Mouse (Mus musculus) NIH3T3 (cell line): ENCODE results near the gene Foxd1.

ENCODE experiments used
- DNase-seq: peaks from one replicate; pipeline ENCODE4 v3.0.0-alpha.2; 2012; ENCODE audit warnings: low read depth

Foxd1 gene

GRCm38 (mm10) chr13:98355559-98356111, 1.6 kb downstream of the Foxd1 start:
- DNase-seq, result no peak

GRCm38 (mm10) chr13:98356176-98356972, 2.3 kb downstream of the Foxd1 start:
- DNase-seq, result no peak

- no peak for DNase-seq
Observed at GRCm38 (mm10) chr13:98356973-98357425, 3.0 kb downstream of the Foxd1 start.

DNA sequence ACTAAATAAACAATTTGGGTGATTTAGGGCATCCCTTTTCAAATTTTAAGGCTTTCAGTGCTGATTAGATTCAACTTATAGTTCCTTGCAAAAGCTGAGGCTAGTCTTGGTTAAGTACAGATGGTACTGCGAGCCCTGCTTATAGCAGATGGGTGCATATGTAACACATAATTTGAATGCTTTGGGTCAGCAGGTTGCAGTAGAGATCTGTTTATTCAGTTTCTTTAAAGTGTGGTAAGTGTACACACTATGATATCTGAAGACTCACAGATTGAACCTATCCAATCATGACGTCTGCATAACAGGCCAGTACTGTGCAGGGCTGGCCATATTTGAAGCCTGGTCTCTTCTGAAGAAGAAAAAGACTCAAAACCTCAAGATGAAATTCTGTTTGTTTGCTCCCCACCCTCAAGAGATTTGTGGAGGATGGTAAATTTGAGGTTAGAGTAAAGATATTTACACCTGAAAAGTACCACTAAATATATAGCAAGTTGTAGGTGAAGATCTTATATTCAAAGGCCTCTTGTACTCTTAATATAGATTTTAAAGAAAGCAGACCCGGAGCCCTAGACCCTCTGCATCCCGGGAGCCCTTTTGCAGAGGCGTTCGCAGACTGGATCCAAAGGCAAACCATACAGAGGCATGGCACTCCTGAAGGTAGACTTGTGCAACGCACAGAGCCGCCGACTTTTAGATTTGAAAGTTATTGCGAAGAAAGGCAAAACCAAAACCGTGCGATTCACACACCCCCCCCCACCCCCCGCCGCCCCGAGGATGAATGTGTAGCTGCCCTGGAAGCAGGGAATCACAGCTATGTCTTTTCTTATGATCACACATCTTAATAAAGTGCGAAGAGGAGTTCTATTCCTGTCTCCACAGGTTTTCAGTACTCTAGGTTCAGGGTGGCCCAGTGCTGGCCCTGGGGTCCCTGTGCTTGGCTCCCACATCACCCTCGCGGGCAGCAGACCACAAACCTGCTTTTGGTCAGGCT, 3.7 kb downstream of the Foxd1 start:
- no peak for DNase-seq

DNA sequence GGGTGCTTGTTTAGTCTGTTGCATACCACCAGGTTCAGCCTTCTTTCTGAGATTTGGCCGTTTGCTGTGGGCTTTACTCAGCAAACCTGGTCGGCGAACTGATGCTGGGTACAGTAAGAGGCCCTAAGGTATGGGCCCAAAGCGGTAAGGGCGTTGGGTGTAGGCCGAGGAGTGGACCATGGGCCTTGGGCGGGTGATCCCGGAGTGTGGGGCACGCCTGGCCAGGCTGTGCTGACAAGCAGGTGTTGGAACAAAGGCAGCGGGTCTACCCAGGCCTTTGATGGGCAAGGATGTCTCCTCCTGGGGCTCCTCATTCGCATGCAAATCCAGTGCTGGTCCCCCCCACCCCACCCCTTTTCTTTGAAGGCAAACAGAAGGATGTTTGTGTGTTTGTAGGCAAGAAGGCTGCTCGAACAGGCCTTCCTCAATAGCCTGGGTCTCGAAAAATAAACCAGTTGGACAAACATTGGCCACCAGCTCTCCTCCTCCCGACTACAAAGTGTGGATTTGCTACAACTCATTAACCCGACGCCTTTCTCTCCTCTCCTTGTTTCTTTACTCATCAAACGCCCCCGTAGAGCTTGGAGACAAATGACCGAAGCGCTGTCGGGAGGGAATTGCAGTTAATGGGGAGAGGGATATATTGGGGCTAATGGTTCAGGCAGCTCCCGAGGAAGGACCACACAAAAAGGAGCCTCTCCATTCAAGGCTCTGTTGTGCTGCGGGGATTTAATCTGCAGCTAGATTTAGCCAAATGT, 4.6 kb downstream of the Foxd1 start:
- DNase-seq, result no peak

DNA sequence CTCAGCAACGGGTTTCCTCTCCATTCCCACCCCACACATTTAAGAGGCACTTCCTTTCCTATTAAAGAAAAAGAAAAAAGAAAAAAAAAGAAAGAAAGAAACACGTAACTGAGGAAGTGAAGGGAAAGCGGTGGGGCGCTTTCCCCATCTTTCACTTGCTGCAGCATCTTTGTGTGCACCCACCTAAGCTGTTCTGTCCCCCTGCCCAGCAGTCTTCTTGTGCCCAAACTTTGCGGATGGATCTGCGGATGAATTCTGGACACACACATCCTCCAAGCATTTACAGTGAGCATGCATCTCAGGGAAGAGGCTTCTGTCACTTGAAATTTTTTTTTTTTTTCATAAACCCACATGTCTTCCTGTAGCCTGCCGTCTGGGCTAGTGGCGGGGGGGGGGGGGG, 5.3 kb downstream of the Foxd1 start:
- DNase-seq, result no peak

DNA sequence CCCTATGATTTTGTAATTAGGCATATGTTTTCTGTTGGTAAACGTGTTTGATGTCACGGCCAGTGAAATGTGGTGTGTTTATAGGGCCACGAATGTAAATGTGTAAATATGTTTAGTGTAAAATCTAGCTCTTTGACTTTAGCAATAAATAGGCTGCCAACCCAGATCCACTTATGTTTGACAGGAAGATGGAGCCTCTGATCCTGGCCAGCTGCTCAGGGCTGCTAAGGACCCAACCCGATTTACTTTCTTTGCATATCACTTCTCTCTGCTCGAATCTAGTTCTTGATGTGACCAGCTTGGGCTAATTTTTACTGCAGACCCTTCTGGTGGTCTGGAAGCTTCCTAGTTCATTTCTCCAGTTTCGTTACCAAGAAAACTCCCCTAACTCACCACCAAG, 6.3 kb downstream of the Foxd1 start:
- no peak for DNase-seq

DNA sequence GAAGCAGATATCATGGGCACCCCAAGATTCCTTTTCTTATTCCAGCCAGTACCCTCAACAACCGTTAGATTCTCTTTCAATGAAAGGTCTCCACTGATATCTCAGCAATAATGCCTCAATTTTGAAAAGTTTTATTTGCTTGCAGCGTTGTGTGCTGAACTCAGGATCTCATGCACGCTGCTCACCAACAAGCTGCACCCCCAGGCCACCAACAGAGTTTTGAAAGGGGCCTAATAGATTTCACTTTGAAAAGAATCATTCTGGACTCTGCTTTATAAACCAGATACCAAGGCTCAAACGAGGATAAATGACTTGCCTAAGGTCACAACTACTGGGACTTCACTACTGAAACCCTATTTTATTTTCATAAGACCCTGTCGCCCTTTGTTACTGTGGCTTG, 7.1 kb downstream of the Foxd1 start:
- DNase-seq, result no peak

- no peak for DNase-seq
Observed at GRCm38 (mm10) chr13:98363046-98363445, 9.0 kb downstream of the Foxd1 start.

- DNase-seq, result no peak
Observed at GRCm38 (mm10) chr13:98365081-98365480, 11.0 kb downstream of the Foxd1 start.

DNA sequence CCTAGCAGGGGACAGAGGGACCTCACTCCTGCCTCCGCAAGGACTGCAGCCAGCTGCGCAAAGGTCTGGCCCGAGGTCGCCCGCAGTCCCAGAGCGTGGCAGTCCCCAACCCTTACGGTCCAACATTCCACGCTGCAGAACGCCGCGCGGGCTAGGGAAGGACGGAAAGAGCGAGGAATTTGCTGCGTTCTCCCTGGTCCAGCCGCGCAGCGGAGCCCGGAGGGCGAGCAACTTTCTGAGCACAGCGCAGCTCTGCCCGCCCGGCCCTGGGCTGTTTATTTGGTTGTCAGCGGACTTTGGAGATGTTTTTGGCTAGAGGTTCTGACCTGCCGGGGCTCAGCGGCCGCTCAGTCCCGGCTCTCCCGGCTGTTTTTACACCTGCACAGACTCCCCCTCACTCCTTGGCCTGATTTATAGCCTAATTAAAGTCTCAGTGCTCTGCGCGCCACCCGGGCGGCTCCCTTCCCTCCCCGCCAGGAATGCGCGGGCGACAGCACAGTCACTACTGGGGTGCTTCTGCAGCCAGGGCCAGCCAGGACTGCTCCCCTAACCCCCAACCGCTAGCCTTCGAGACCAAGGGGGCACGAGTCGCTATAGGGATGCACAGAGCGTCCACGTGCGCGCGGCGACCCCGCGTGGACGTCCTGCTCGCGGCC, 11.9 kb downstream of the Foxd1 start:
- no peak for DNase-seq

DNA sequence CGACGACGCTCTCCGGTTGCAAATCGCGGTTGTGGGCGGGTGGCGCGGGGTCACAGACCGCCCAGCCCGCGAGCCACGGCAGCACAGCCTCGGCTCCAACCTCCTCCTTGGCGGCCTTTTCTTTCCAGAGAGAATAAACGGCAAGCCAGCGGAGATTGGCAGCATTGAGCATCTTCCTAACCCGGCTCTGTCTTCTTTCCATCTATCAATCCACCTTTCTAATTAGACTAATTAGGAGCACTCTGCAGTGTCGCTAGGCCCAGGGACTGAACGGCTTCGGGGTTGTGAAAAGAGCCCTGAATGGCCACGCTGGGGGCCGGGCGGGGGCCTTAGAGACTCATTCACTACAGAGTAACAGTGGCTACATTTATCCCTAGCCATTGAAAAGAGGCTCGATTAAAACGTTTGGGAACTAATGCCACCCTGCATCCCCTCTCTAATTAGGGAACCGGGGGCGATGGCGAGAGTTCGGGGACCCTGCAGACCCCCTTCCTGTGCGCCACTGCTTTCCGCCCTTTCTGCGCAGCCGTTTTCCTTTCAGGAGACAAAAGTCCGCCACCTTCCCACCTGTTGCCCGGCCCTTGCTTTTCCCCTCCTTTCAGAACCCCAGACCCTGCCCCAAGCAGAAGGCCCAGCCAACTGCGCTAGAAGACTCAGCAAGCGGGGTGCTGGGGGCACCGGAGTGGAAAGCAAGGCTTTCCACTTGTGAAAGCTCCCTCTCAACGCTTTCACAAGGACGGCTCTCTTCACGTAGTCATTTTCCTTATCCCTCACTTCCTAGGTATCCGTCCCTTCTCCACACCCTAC, 12.6 kb downstream of the Foxd1 start:
- DNase-seq, result no peak

- DNase-seq, result no peak
Observed at GRCm38 (mm10) chr13:98367601-98368000, 13.6 kb downstream of the Foxd1 start.

DNA sequence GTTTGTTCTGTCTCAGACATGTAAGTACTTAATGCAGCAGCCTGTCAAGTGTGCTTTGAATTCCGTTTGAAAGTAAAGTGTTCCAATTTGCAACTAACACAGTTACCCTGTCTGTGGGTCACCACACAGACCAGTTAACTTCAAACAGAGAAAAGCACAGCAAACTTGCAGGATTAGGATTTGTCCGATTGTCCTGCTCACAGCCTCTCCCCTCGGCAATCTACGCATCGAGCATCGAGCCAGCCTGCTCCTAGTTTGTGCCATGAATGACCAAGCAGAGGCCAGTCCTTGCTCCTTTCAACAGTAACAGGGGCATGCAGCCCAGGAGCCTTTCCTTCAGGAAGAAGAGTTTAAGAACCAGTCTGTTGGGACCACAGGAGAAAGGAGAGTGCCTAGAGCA, 15.0 kb downstream of the Foxd1 start:
- DNase-seq, result no peak

DNA sequence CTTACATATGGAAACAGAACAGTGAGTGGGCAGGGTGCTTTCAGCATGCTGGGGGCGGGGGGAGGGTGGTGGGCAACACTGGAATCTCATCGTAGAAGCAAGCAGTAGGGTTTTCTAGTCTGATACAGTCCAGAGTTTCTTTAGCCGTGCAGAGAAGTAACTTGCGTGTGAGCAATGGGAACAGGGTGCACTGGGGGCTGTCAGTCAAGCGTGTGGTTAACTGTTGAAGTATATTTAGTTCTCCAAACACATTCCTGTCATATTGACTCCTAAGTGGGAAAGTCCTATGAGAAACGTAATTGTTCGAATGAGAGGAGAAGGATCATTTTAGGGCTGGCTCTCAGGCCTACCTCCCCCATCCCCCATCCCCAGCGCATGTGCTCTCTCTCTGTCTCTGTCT, 20.5 kb downstream of the Foxd1 start:
- DNase-seq, result no peak

DNA sequence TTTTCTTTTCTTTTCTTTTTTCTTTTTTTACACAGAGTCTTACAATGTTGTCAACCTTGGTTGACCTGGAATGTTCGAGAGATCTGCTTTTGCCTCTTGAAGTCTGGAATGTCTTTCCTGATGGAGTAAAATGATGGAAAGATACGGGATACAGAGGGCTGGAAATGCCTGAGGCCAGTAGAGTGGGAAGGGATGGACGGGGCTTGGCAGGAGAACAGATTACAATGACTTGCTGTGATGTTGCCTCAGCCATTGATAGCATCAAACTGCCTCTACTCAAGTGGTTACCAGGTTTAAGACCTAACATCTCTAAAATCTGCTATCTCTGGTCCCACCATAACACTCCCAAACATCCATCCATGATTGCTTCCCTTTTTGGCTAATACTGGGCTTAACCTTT, 20.9 kb downstream of the Foxd1 start:
- no peak for DNase-seq

- peak; percentile 70 for DNase-seq
Observed at GRCm38 (mm10) chr13:98377746-98378145, 23.7 kb downstream of the Foxd1 start.

DNA sequence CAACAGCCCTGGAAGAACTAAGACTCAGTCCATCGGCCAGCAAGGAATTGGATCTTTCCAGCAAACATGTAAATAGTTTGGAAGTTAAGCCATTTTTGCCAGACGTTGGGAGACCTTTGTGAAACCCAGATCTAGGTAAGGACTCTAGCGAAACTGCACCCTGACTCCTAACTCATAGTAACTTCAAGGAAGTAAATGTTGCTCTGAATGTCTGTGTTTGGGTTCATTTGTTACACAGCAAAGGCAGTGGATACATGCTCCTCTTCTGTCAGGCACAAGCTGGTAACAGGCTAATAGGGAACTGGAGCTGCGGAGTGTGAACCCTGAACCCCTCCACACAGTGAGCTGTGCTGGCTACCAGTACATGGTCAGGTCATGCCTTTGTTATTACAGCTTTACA, 28.7 kb downstream of the Foxd1 start:
- no peak for DNase-seq

DNA sequence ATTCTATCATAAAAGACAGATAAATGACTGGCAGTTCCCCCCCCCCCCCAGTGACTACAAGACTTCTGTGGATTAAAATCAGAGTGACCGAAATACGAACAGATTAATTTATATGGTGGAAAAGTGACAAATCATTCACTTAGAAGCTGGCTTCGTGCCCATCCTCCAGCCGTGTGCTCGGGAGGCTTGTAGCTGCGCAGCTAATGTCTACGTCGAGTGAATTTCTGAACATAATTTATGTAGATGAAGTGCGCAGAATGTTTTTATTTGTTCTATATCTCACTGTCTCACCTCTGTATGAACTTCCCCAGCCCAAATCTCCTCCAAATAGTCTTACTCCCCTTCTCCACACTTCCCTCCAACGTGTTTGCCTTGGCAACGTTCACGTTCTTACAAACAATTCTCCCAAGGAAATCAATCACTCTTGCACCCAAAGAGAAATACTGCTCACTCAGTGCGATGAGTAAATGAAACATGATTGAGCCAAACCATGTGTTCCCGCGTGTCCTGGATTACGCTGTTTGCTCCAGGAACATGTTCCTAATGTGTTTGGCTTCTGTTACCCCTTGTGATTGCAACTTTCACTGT, 30.0 kb downstream of the Foxd1 start:
- peak; percentile 65 for DNase-seq

- no peak for DNase-seq
Observed at GRCm38 (mm10) chr13:98385877-98386276, 31.8 kb downstream of the Foxd1 start.
